Mouse (Mus musculus): ENCODE data around the gene Nipbl. TPM values are rescaled to one million over a fixed set of nuclear protein-coding genes. Genes with fewer than 3 reads are reported as not detected.
"Not testable (repeated sequence)": the region's sequence is repeated elsewhere in the genome, so short reads cannot be mapped to it uniquely, and the experiment has no call there.

Nipbl gene
- polyA plus RNA-seq, 1 experiment from 2014 or later, result 20.3 TPM

GRCm38 (mm10) chr15:8305474-8305873, 138.8 kb downstream of the Nipbl start:
- Histone ChIP-seq H3K4me2 (ENCODE audit: low read depth, low read length) (no peak overlapping the region), H3K36me3 (ENCODE audit: control insufficient read depth, insufficient read depth, low read length) (peaks cover 81% of the 10 kb centered on the region)
- 89% methylated on average over 1 of the region's 1 CpGs for WGBS

DNA sequence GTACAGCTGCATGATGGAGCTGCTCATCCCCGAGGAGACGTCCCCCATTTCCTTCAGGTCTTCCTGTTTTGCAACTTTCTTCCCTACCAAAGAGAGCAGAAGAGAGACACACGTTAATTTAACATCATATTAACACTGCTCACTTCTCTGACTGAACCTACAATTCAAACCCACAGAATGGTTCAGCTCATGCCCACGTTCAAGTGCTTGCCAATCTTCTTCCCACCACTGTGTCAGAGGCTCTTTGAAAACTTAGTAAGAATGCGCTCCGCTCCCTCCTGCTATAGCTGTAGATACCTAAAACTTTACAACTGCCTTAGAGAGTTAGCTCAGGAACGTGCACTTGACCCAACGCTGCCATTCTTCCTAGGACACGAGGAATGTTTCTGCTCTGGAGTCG, 141.3 kb downstream of the Nipbl start:
- Histone ChIP-seq H3K9me3 (ENCODE audit: control insufficient read depth, low read length) (no peaks in the 10 kb centered on the region), H3K4me2 (ENCODE audit: low read depth, low read length) (no peak overlapping the region), H3K4me3 (ENCODE audit: low read depth, low read length) (no peak overlapping the region), H3K27ac (replicated peaks; ENCODE audit: low read depth, low read length) (no peak overlapping the region), H3K4me1 (ENCODE audit: control insufficient read depth, insufficient read depth, low read length) (no peaks in the 10 kb centered on the region), H3K9ac (ENCODE audit: low read depth, low read length) (no peak overlapping the region), H3K27me3 (replicated peaks; ENCODE audit: control insufficient read depth, insufficient read depth, low read length) (no peaks in the 10 kb centered on the region), H3K36me3 (ENCODE audit: control insufficient read depth, insufficient read depth, low read length) (peaks cover 85% of the 10 kb centered on the region)
- no peak for DNase-seq (ENCODE audit: low spot score)
- 93% methylated on average over 10 of the region's 10 CpGs for WGBS
- no peak for ATAC-seq (ENCODE audit: low read depth)

More at GRCm38 (mm10) chr15:8305474-8305873, 138.8 kb downstream of the Nipbl start:
- H3K4me1 ChIP-seq (ENCODE audit: control insufficient read depth, insufficient read depth, low read length), result no peaks in the 10 kb centered on the region
- DNase-seq (ENCODE audit: low spot score), result no peak
- H3K9me3 ChIP-seq (ENCODE audit: control insufficient read depth, low read length), result no peaks in the 10 kb centered on the region
- no peak overlapping the region for H3K27ac ChIP-seq (replicated peaks; ENCODE audit: low read depth, low read length)
- no peak overlapping the region for H3K4me3 ChIP-seq (ENCODE audit: low read depth, low read length)
- no peak overlapping the region for H3K9ac ChIP-seq (ENCODE audit: low read depth, low read length)
- H3K27me3 ChIP-seq (replicated peaks; ENCODE audit: control insufficient read depth, insufficient read depth, low read length), result no peaks in the 10 kb centered on the region
- no peak for ATAC-seq (ENCODE audit: low read depth)

- Histone ChIP-seq H3K36me3 (ENCODE audit: control insufficient read depth, insufficient read depth, low read length) (peaks cover 85% of the 10 kb centered on the region), H3K4me2 (ENCODE audit: low read depth, low read length) (no peak overlapping the region), H3K27ac (replicated peaks; ENCODE audit: low read depth, low read length) (no peak overlapping the region), H3K4me1 (ENCODE audit: control insufficient read depth, insufficient read depth, low read length) (no peaks in the 10 kb centered on the region), H3K9me3 (ENCODE audit: control insufficient read depth, low read length) (no peaks in the 10 kb centered on the region), H3K27me3 (replicated peaks; ENCODE audit: control insufficient read depth, insufficient read depth, low read length) (no peaks in the 10 kb centered on the region), H3K4me3 (ENCODE audit: low read depth, low read length) (no peak overlapping the region), H3K9ac (ENCODE audit: low read depth, low read length) (no peak overlapping the region)
- no peak for DNase-seq (ENCODE audit: low spot score)
- 89% methylated on average over 6 of the region's 6 CpGs for WGBS
- ATAC-seq (ENCODE audit: low read depth), result no peak
These were observed 150.1 kb downstream of the Nipbl start for GRCm38 (mm10) chr15:8294150-8294549.

GRCm38 (mm10) chr15:8291251-8291650, 153.0 kb downstream of the Nipbl start:
- no peak for ATAC-seq (ENCODE audit: low read depth)
- Histone ChIP-seq H3K9me3 (ENCODE audit: control insufficient read depth, low read length) (no peaks in the 10 kb centered on the region), H3K4me2 (ENCODE audit: low read depth, low read length) (no peak overlapping the region), H3K4me3 (ENCODE audit: low read depth, low read length) (no peak overlapping the region), H3K27ac (replicated peaks; ENCODE audit: low read depth, low read length) (no peak overlapping the region), H3K4me1 (ENCODE audit: control insufficient read depth, insufficient read depth, low read length) (no peaks in the 10 kb centered on the region), H3K36me3 (ENCODE audit: control insufficient read depth, insufficient read depth, low read length) (peaks cover 59% of the 10 kb centered on the region), H3K27me3 (replicated peaks; ENCODE audit: control insufficient read depth, insufficient read depth, low read length) (no peaks in the 10 kb centered on the region), H3K9ac (ENCODE audit: low read depth, low read length) (no peak overlapping the region)
- DNase-seq (ENCODE audit: low spot score), result no peak
- WGBS, result 93% methylated on average over 14 of the region's 14 CpGs

GRCm38 (mm10) chr15:8282155-8282554, 162.1 kb downstream of the Nipbl start:
- Histone ChIP-seq H3K4me1 (ENCODE audit: control insufficient read depth, insufficient read depth, low read length) (no peaks in the 10 kb centered on the region), H3K9me3 (ENCODE audit: control insufficient read depth, low read length) (no peaks in the 10 kb centered on the region), H3K4me3 (ENCODE audit: low read depth, low read length) (no peak overlapping the region), H3K36me3 (ENCODE audit: control insufficient read depth, insufficient read depth, low read length) (no peaks in the 10 kb centered on the region), H3K27me3 (replicated peaks; ENCODE audit: control insufficient read depth, insufficient read depth, low read length) (no peaks in the 10 kb centered on the region), H3K4me2 (ENCODE audit: low read depth, low read length) (no peak overlapping the region), H3K9ac (ENCODE audit: low read depth, low read length) (no peak overlapping the region), H3K27ac (replicated peaks; ENCODE audit: low read depth, low read length) (no peak overlapping the region)
- ATAC-seq (ENCODE audit: low read depth) (no peak), DNase-seq (ENCODE audit: low spot score) (no peak)
- 90% methylated on average over 2 of the region's 2 CpGs for WGBS

GRCm38 (mm10) chr15:8281701-8282100, 162.6 kb downstream of the Nipbl start:
- Histone ChIP-seq H3K36me3 (ENCODE audit: control insufficient read depth, insufficient read depth, low read length) (no peaks in the 10 kb centered on the region), H3K9me3 (ENCODE audit: control insufficient read depth, low read length) (no peaks in the 10 kb centered on the region), H3K9ac (ENCODE audit: low read depth, low read length) (no peak overlapping the region), H3K27me3 (replicated peaks; ENCODE audit: control insufficient read depth, insufficient read depth, low read length) (no peaks in the 10 kb centered on the region), H3K4me2 (ENCODE audit: low read depth, low read length) (no peak overlapping the region), H3K4me3 (ENCODE audit: low read depth, low read length) (no peak overlapping the region), H3K27ac (replicated peaks; ENCODE audit: low read depth, low read length) (no peak overlapping the region), H3K4me1 (ENCODE audit: control insufficient read depth, insufficient read depth, low read length) (no peaks in the 10 kb centered on the region)
- WGBS, result 76% methylated on average over 7 of the region's 7 CpGs
- no peak for DNase-seq (ENCODE audit: low spot score)
- no peak for ATAC-seq (ENCODE audit: low read depth)

DNA sequence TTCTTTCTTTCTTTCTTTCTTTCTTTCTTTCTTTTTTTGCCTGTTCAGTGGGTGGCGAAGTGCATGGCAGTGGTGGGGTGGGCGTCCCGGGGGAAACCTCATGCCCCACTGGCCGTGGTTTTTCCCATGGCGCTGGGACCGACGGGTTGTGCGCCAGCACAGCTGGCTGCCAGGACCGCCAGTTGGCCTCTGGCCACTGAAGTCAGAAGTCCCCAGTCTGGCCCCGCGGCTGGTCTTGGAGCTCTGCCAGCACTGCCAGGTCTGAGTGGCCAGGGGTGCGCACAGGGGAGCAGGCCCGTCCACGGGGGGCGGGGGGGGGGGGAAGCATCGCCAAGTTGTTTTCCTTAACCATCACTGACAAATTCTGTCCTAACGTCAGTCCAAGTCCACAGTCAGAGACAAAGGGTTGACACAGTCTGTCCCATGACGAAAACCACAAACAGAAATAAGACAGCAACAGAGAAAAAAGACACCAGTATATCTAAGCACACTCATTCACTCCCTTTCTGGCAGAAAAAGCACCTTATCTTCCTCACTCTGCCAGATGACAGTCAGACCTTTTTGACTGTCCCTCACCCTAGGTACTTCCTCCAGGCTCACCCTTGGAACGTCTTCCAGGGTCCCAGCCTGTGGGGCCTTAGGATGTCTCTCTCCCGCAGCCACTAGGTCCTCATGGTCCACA, 164.2 kb downstream of the Nipbl start:
- Histone ChIP-seq H3K27ac (replicated peaks; ENCODE audit: low read depth, low read length) (no peak overlapping the region), H3K4me1 (ENCODE audit: control insufficient read depth, insufficient read depth, low read length) (no peaks in the 10 kb centered on the region), H3K9ac (ENCODE audit: low read depth, low read length) (peak overlapping the region; percentile 27; the same call in 1 of the 2 replicates), H3K27me3 (replicated peaks; ENCODE audit: control insufficient read depth, insufficient read depth, low read length) (no peaks in the 10 kb centered on the region), H3K4me3 (ENCODE audit: low read depth, low read length) (peak overlapping the region; percentile 41), H3K9me3 (ENCODE audit: control insufficient read depth, low read length) (no peaks in the 10 kb centered on the region), H3K4me2 (ENCODE audit: low read depth, low read length) (peak overlapping the region; percentile 61), H3K36me3 (ENCODE audit: control insufficient read depth, insufficient read depth, low read length) (no peaks in the 10 kb centered on the region)
- DNase-seq (ENCODE audit: low spot score), result peak; percentile 50
- WGBS, result 53% methylated on average over 20 of the region's 20 CpGs
- peak; percentile 72; the same call in 1 of the 2 replicates for ATAC-seq (ENCODE audit: low read depth)

DNA sequence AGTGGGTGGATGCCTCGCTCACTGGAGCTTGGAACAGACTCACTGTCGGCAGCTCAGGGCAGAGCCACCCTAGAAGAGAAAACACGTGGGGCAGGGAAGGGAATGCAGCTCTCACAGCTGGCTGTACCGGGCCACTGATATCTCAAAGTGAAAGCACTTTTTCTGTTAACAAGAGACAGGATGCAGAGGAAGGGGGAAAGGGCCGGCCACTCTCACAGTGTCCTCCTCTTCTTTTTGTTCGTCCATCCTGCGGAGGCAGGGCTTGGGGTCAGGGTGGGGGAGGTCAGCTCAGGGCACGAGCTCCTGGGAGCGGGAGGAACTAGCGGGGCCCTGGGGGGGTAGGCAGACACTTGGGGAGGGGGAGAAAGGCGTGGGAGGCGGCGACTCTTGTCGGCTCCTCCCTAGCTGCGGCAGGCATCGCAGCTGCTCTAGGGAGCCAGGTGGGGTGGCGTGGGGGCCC, 164.9 kb downstream of the Nipbl start:
- H3K27ac ChIP-seq (replicated peaks; ENCODE audit: low read depth, low read length), result peak overlapping the region; percentile 21; the same call in 1 of the 2 replicates
- peak overlapping the region; percentile 41 for H3K4me3 ChIP-seq (ENCODE audit: low read depth, low read length)
- WGBS, result 31% methylated on average over 17 of the region's 17 CpGs
- no peaks in the 10 kb centered on the region for H3K4me1 ChIP-seq (ENCODE audit: control insufficient read depth, insufficient read depth, low read length)
- peak; percentile 32 for DNase-seq (ENCODE audit: low spot score)
- H3K4me2 ChIP-seq (ENCODE audit: low read depth, low read length), result peak overlapping the region; percentile 61
- H3K9me3 ChIP-seq (ENCODE audit: control insufficient read depth, low read length), result no peaks in the 10 kb centered on the region
- ATAC-seq (ENCODE audit: low read depth), result peak; percentile 82
- no peaks in the 10 kb centered on the region for H3K27me3 ChIP-seq (replicated peaks; ENCODE audit: control insufficient read depth, insufficient read depth, low read length)
- no peaks in the 10 kb centered on the region for H3K36me3 ChIP-seq (ENCODE audit: control insufficient read depth, insufficient read depth, low read length)
- peak overlapping the region; percentile 60 for H3K9ac ChIP-seq (ENCODE audit: low read depth, low read length)

GRCm38 (mm10) chr15:8277916-8278315, 166.3 kb downstream of the Nipbl start:
- not testable (repeated sequence) for H3K9me3 ChIP-seq (ENCODE audit: control insufficient read depth, low read length); H3K36me3 ChIP-seq (ENCODE audit: control insufficient read depth, insufficient read depth, low read length); ATAC-seq (ENCODE audit: low read depth); DNase-seq (ENCODE audit: low spot score); H3K4me2 ChIP-seq (ENCODE audit: low read depth, low read length); H3K27ac ChIP-seq (replicated peaks; ENCODE audit: low read depth, low read length); H3K4me1 ChIP-seq (ENCODE audit: control insufficient read depth, insufficient read depth, low read length); H3K4me3 ChIP-seq (ENCODE audit: low read depth, low read length); H3K9ac ChIP-seq (ENCODE audit: low read depth, low read length); H3K27me3 ChIP-seq (replicated peaks; ENCODE audit: control insufficient read depth, insufficient read depth, low read length)
- 90% methylated on average over 4 of the region's 4 CpGs for WGBS

Measured in embryonic facial prominence, embryonic 14.5 days (tissue).